Mouse (Mus musculus): Measurements from ENCODE around the gene Ugt1a9. TPM values are rescaled to one million over a fixed set of nuclear protein-coding genes. Genes with fewer than 3 reads are reported as not detected.

The Ugt1a9 gene
- polyA plus RNA-seq, 1 experiment from 2014 or later = not detected

DNA sequence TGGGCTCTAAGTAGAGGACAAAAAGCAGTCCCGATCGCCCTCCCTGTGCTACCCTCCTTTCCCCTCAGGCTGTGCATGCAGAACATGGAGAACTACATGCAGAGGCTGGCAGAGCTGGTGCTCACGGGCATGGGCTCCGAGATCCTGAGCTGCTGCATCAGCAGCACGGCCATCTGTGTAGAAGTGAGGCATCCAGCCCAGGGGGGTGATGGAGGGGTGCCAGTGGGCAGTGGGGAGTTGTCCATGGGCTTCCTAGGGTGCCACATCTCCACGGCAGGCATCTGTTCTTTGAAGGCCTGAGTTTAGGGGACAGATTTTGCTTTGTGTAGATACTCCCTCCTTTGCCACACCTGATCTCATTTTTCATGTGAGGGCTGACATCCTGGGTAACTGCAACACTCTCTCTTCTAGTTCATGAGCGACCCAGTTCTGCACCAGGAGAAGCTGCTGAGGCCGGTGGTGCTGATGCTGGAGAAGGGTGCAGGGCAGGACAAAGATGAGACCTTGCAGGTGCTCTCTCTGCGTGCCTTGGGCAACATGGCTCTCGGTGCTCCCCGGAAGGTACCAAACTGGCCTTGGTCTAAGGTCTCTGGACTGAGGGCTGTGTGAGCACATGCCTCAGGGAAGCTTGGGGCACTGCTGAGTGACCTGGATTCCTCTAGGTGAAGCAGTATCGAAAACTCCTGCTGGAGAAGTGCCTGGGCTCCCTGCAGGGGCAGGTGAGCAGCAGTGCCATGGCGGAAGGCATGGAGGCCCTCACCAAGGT is 185.6 kb downstream of the Ugt1a9 start:
- WGBS = 80% methylated on average over 13 of the region's 13 CpGs
- Histone ChIP-seq H3K9me3 (replicated peaks) (peaks cover 97% of the 10 kb centered on the region), H3K27ac (replicated peaks) (no peak overlapping the region), H3K4me1 (no peaks in the 10 kb centered on the region), H3K4me3 (no peak overlapping the region), H3K36me3 (peaks cover 20% of the 10 kb centered on the region), H3K27me3 (ENCODE audit: low read depth, poor library complexity, severe bottlenecking) (no peaks in the 10 kb centered on the region)
- no peak for DNase-seq (ENCODE audit: low spot score)

DNA sequence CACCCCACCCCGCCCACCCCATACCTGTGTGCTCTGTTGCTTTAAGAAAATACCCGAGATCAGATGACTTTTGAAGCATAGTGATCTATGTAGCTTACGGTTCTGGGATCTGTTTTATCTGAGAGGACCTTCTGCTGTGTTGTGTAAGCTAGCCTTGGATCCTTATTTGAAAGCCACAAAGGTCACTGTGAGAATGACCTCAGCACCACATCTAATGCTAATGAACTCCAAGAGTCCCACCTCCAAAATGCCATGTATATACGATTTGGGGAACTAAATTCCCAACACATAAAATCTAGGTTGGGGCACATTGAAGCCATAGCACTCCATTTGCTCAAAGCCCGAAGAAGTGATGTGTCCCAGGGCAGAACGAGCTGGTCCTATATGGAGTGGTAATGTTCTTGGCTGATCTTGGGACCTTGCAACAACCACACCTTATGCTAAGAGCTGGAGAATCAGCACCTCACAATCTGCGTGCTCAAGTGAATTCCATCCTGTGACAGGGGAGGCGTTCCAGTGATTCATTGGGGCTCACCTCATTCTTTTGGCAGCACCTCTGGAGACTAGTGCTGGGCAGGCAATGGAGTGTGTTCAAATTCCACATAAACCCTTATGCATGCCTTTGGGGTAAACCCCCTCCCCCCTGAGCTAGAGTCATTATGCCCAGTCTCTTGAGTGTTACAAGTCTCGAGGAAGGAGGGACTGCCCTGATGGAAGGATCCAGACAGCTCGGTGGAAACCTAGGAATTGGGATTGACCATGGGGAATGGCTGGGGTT is 186.5 kb downstream of the Ugt1a9 start:
- peaks cover 29% of the 10 kb centered on the region for H3K36me3 ChIP-seq
- H3K9me3 ChIP-seq (replicated peaks) = peaks cover 99% of the 10 kb centered on the region
- no peaks in the 10 kb centered on the region for H3K4me1 ChIP-seq
- WGBS = 81% methylated on average over 10 of the region's 10 CpGs
- H3K27ac ChIP-seq (replicated peaks) = no peak overlapping the region
- no peak for DNase-seq (ENCODE audit: low spot score)
- no peak overlapping the region for H3K4me3 ChIP-seq
- no peaks in the 10 kb centered on the region for H3K27me3 ChIP-seq (ENCODE audit: low read depth, poor library complexity, severe bottlenecking)

DNA sequence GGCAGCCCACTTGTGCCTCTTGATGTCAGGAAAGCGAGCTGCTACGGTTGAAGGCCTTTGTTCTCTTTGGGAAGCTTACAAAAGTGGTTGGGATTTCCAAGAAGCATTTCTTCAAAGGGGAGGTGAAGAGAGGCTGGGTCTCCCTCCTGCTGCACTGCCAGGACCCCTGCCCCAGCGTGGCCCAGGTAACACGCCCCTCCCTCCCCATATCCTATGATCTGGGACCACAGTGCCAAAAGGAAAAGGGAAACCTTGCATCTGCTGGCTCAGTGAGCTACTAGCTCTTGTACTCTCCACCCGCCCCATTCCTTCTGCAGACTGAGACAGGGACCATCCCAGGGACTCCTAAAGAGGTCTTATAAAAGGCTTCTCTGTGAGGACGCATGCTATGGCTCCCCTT is 187.1 kb downstream of the Ugt1a9 start:
- 81% methylated on average over 6 of the region's 6 CpGs for WGBS
- H3K36me3 ChIP-seq = peaks cover 35% of the 10 kb centered on the region
- H3K4me3 ChIP-seq = no peak overlapping the region
- DNase-seq (ENCODE audit: low spot score) = no peak
- H3K9me3 ChIP-seq (replicated peaks) = peaks cover 99% of the 10 kb centered on the region
- H3K27ac ChIP-seq (replicated peaks) = no peak overlapping the region
- no peaks in the 10 kb centered on the region for H3K4me1 ChIP-seq
- no peaks in the 10 kb centered on the region for H3K27me3 ChIP-seq (ENCODE audit: low read depth, poor library complexity, severe bottlenecking)

DNA sequence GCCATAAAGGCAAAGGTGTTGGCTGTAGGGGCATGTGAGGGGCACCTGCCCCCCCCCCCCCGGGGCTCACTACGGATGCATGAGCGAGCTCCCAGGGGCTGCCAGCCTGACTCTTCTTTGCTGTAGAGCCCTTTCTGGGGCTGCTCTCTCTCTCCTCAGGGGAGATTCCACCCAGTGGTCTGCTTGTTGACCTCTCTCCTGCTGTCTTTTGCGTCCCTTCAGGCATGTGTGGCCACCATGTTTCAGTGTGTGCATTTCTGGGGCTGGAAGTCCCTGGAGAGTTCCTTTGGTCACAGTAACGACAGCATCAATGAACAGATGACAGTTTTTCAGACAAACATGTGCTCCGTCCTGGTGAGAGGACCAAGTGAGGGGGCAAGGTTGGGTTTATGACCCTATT is 187.8 kb downstream of the Ugt1a9 start:
- Histone ChIP-seq H3K4me1 (no peaks in the 10 kb centered on the region), H3K4me3 (no peak overlapping the region), H3K27me3 (ENCODE audit: low read depth, poor library complexity, severe bottlenecking) (no peaks in the 10 kb centered on the region), H3K27ac (replicated peaks) (no peak overlapping the region), H3K36me3 (peaks cover 42% of the 10 kb centered on the region), H3K9me3 (replicated peaks) (peaks cover 99% of the 10 kb centered on the region)
- 76% methylated on average over 6 of the region's 6 CpGs for WGBS
- DNase-seq (ENCODE audit: low spot score) = no peak

DNA sequence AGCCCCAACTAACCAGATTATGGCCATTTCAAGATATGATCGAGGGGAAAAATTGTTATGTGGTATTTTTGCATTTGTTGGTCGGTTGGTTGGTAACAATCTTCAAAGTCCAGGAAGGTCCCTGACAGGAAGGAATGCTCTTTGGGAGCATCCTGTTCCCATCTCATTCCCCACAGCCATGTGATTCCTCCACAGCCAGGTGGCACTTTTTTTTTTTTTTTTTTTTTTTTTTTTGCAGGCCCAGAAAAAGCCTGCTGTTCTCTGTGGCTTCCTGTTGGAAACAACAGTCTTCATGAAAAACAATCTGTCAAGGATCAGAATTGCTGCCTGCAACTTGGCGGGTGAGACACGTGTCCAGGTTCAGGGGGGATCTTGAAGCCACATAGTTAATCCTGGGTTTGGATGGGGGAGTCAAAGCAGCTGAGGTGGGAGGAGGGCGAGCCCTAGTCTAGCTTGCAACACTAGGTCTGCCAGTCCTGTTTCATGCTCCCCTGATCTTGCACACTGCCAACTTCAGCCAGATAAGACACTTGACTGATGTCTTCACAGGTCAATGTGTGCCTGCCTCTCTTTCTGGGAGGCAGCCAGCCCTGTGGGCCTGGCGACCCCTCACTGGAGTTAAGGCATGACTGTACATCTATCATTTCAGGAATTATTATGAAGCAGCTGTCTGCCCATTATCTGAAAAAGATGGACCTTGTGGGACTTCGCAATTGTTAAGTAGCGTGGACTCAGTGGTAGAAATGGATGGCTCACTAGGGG is 188.5 kb downstream of the Ugt1a9 start:
- no peaks in the 10 kb centered on the region for H3K4me1 ChIP-seq
- 83% methylated on average over 8 of the region's 8 CpGs for WGBS
- DNase-seq (ENCODE audit: low spot score) = no peak
- peaks cover 49% of the 10 kb centered on the region for H3K36me3 ChIP-seq
- H3K9me3 ChIP-seq (replicated peaks) = peaks cover 99% of the 10 kb centered on the region
- no peaks in the 10 kb centered on the region for H3K27me3 ChIP-seq (ENCODE audit: low read depth, poor library complexity, severe bottlenecking)
- no peak overlapping the region for H3K27ac ChIP-seq (replicated peaks)
- no peak overlapping the region for H3K4me3 ChIP-seq

DNA sequence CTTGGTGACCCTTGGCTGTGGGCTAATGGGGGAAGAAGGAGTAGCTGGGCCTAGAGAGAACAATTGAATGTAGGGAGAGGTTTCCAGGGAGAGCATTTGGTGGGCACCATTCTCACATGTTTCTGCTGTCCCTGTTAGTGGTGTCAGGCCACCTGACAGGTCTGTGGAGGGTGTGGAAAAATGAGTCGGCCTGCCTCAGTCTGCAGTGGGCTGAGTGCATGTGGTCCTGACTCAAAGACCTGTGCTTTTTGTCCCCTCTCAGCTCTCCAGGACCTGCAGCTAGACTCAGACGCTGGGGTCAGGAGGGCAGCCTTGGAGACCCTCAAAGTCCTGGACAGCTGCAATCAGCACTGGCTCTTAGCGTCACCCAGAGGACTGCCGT is 189.0 kb downstream of the Ugt1a9 start:
- Histone ChIP-seq H3K9me3 (replicated peaks) (peaks cover 99% of the 10 kb centered on the region), H3K27me3 (ENCODE audit: low read depth, poor library complexity, severe bottlenecking) (no peaks in the 10 kb centered on the region), H3K27ac (replicated peaks) (no peak overlapping the region), H3K36me3 (peaks cover 54% of the 10 kb centered on the region), H3K4me1 (no peaks in the 10 kb centered on the region), H3K4me3 (no peak overlapping the region)
- no peak for DNase-seq (ENCODE audit: low spot score)
- 81% methylated on average over 4 of the region's 4 CpGs for WGBS

DNA sequence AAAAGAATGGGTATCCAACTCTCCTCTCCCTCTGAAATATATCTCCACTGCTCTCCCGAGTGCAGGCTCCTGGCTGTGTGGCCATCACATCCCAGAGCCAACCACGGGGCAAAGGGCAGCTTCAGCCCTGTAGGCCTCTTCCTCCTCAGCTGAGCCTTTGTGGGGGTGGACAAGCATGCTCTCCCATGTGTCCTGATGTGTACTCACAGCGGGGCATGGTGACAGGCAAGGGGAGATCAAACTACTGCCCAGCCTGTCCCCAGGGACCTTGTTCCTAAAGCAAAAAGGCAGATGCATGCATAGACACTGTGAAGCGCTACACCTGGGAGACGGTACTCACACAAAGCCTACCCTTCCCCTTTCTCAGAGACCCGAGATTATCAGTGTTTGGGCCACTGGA is 189.5 kb downstream of the Ugt1a9 start:
- DNase-seq (ENCODE audit: low spot score) = no peak
- no peaks in the 10 kb centered on the region for H3K27me3 ChIP-seq (ENCODE audit: low read depth, poor library complexity, severe bottlenecking)
- no peak overlapping the region for H3K27ac ChIP-seq (replicated peaks)
- H3K4me3 ChIP-seq = no peak overlapping the region
- peaks cover 59% of the 10 kb centered on the region for H3K36me3 ChIP-seq
- H3K9me3 ChIP-seq (replicated peaks) = peaks cover 99% of the 10 kb centered on the region
- WGBS = 87% methylated on average over 6 of the region's 6 CpGs
- H3K4me1 ChIP-seq = no peaks in the 10 kb centered on the region

DNA sequence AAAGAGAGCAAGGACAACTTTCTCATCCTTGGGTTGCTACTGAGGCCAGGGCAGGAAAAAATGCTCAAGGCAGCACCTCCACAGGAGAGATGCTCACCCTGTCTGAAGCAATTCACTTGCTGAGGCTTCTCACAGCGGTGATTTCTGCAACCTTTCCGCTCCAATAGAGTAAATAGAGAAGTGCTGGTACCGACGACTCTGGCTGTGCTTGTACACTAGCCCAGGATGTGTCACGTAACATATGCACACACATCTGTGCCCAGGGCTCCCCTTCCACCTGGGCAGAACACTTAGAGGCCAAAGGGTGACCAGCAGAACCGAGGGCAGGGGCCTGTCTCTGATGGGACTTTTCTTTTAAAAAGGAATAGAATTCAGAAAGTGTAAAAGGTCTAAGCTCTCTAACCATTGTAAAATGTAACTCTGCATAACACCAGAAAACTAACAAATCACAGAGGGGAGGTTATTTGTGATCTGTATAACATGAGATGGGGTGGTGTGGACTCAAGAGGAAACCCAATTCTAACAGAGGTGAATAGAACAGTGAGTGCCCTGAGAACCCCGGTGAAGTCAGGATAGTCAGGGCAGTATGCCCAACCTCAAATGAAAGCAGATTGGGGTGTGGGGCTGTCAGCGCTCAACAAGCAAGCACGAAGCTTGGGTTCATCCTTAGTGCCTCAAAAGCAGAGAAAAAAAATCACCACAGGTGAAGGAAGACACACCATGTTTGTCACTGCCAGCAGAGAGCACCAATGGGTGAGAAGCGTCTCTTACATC is 190.2 kb downstream of the Ugt1a9 start:
- WGBS = 85% methylated on average over 10 of the region's 10 CpGs
- H3K9me3 ChIP-seq (replicated peaks) = peaks cover 99% of the 10 kb centered on the region
- H3K27ac ChIP-seq (replicated peaks) = no peak overlapping the region
- H3K27me3 ChIP-seq (ENCODE audit: low read depth, poor library complexity, severe bottlenecking) = no peaks in the 10 kb centered on the region
- no peak overlapping the region for H3K4me3 ChIP-seq
- no peaks in the 10 kb centered on the region for H3K4me1 ChIP-seq
- no peak for DNase-seq (ENCODE audit: low spot score)
- peaks cover 66% of the 10 kb centered on the region for H3K36me3 ChIP-seq

DNA sequence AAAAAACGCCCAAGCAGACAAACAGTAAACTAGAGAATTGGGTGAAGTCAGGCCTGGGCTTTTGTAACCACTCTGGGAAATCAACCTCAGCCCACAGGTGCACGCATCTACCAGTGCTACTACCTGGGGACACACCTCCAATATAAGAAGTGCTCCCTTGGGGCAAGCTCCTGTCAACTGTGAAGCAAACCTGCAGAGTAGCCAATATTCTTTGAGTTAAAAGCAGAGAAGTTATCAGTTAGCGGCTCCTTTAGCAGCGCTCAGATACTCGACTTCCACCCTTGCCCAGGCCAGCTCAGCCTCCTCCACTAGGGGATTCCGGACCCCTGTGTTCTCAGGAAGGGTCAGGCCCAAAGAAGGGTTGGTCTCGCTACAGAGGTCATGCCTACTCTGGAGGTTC is 191.1 kb downstream of the Ugt1a9 start:
- H3K36me3 ChIP-seq = peaks cover 75% of the 10 kb centered on the region
- 89% methylated on average over 7 of the region's 7 CpGs for WGBS
- H3K4me3 ChIP-seq = no peak overlapping the region
- H3K27me3 ChIP-seq (ENCODE audit: low read depth, poor library complexity, severe bottlenecking) = no peaks in the 10 kb centered on the region
- H3K9me3 ChIP-seq (replicated peaks) = peaks cover 98% of the 10 kb centered on the region
- no peak overlapping the region for H3K27ac ChIP-seq (replicated peaks)
- H3K4me1 ChIP-seq = no peaks in the 10 kb centered on the region
- no peak for DNase-seq (ENCODE audit: low spot score)

DNA sequence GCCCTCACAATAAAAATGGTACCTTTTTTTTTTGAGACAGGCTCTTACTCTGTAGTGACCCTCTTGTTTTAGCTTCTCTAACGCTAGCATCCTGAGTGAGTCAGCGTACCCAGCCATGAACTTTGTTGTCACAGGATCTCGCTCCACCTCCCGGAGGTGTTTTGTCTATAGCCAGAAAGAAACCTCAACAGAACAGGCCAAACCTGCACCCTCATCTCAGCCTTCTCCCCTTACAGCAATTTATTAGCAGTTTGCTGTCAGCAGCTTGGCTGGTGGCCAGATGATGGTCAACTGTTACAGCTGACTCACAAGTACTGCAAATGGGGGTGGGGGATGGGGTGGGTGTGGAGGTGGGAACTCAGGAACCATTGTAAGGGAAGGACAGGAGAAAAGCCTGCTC is 191.7 kb downstream of the Ugt1a9 start:
- H3K4me3 ChIP-seq = no peak overlapping the region
- peaks cover 81% of the 10 kb centered on the region for H3K36me3 ChIP-seq
- peaks cover 97% of the 10 kb centered on the region for H3K9me3 ChIP-seq (replicated peaks)
- H3K27me3 ChIP-seq (ENCODE audit: low read depth, poor library complexity, severe bottlenecking) = no peaks in the 10 kb centered on the region
- DNase-seq (ENCODE audit: low spot score) = no peak
- no peak overlapping the region for H3K27ac ChIP-seq (replicated peaks)
- no peaks in the 10 kb centered on the region for H3K4me1 ChIP-seq
- WGBS = 94% methylated on average over 4 of the region's 4 CpGs

DNA sequence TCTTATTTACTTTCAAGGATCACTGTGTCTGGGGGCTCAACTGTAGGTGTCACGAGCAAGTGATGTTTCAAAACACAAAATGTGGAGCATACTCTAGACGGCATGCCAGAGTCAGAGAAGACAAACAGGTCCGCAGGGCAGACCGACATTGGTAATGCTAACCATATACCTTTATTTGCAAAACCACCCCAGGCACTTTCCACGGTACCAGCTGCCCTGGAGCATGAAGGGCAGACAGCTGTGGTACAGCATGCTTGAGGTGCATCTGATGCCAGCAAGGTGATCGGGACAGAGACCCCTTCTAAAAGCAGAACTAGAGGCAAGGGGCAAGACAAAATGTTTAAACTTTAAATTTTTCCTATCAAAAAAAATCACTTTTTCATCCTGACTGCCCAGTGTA is 192.4 kb downstream of the Ugt1a9 start:
- Histone ChIP-seq H3K36me3 (peaks cover 88% of the 10 kb centered on the region), H3K9me3 (replicated peaks) (peaks cover 94% of the 10 kb centered on the region), H3K4me3 (no peak overlapping the region), H3K27ac (replicated peaks) (no peak overlapping the region), H3K4me1 (no peaks in the 10 kb centered on the region), H3K27me3 (ENCODE audit: low read depth, poor library complexity, severe bottlenecking) (no peaks in the 10 kb centered on the region)
- no peak for DNase-seq (ENCODE audit: low spot score)
- WGBS = 79% methylated on average over 6 of the region's 6 CpGs

DNA sequence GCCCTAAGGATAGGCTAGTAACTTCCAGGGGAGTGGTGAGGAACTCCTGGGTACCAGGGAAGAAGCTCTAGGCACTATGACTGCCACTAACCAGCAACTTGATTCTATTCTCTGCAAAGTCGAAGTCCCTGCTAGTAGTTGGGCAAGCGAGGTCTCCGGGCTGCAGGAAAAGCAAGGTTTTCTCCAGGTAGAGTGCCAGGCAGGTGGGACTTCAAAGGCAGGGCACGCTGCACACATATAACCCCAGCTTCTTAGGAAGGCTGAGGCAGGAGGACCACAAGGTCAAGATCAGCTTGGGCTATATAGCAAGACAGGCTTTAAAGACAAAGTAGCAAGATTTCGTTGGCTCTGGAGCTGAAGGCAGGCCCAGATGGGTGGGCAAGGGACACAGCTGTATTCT is 193.2 kb downstream of the Ugt1a9 start:
- Histone ChIP-seq H3K4me3 (no peak overlapping the region), H3K27me3 (ENCODE audit: low read depth, poor library complexity, severe bottlenecking) (no peaks in the 10 kb centered on the region), H3K9me3 (replicated peaks) (peaks cover 90% of the 10 kb centered on the region), H3K27ac (replicated peaks) (no peak overlapping the region), H3K4me1 (no peaks in the 10 kb centered on the region), H3K36me3 (peaks cover 96% of the 10 kb centered on the region)
- no peak for DNase-seq (ENCODE audit: low spot score)
- 92% methylated on average over 5 of the region's 5 CpGs for WGBS

Measured in midbrain, embryonic 10.5 days (tissue).